Mouse (Mus musculus) liver, embryonic 11.5 days (tissue): ENCODE data around the gene Foxk2. TPM values are rescaled to one million over a fixed set of nuclear protein-coding genes. Genes with fewer than 3 reads are reported as not detected.

Source experiments
- ATAC-seq: fragments of 200-750 bp; cut with Nextera tagmentation; replicated peaks from 2 replicates; pipeline ENCODE4 v1.8.0; 2017; ENCODE audit warnings: moderate number of reproducible peaks, mild to moderate bottlenecking, moderate TSS enrichment, moderate library complexity; ENCODE audit not compliant: low FRiP score
- DNase-seq: peaks from one replicate; pipeline ENCODE4 v3.0.0-alpha.2; 2017; ENCODE audit warnings: low spot score
- H3K27ac ChIP-seq: fragments of 300-500 bp; sonication (generic); 2 replicates; pipeline ENCODE4 v1.5.1; 2014; ENCODE audit warnings: mild to moderate bottlenecking, low read depth, low read length, control low read depth
- H3K27me3 ChIP-seq: fragments of 300-500 bp; sonication (generic); replicated peaks from 2 replicates; pipeline ENCODE4 v1.6.1; 2014; ENCODE audit warnings: low read length, mixed read lengths; ENCODE audit not compliant: control insufficient read depth, insufficient read depth
- H3K36me3 ChIP-seq: fragments of 300-500 bp; sonication (generic); 2 replicates; pipeline ENCODE4 v1.6.1; 2014; ENCODE audit warnings: mild to moderate bottlenecking, low read length, moderate library complexity, mixed read lengths; ENCODE audit not compliant: control insufficient read depth, insufficient read depth
- H3K4me1 ChIP-seq: fragments of 300-500 bp; sonication (generic); replicated peaks from 2 replicates; pipeline ENCODE4 v1.6.1; 2014; ENCODE audit warnings: low read length, mixed read lengths; ENCODE audit not compliant: control insufficient read depth, insufficient read depth
- H3K4me2 ChIP-seq: fragments of 300-500 bp; sonication (generic); 2 replicates; pipeline ENCODE4 v1.6.1; 2014; ENCODE audit warnings: mild to moderate bottlenecking, control low read depth, moderate library complexity
- H3K4me3 ChIP-seq: fragments of 300-500 bp; sonication (generic); 2 replicates; pipeline ENCODE4 v1.5.1; 2014; ENCODE audit warnings: low read depth, low read length, control low read depth
- H3K9ac ChIP-seq: fragments of 300-500 bp; sonication (generic); 2 replicates; pipeline ENCODE4 v1.6.1; 2014; ENCODE audit warnings: low read depth, low read length, control low read depth
- H3K9me3 ChIP-seq: fragments of 300-500 bp; sonication (generic); 2 replicates; pipeline ENCODE4 v1.6.1; 2016; ENCODE audit warnings: low read length, inconsistent platforms, mixed read lengths; ENCODE audit not compliant: control insufficient read depth
- WGBS: fragments of 180-500 bp; shearing (Covaris S2); extraction: QIAGEN DNeasy Blood & Tissue Kit; methylation state at CpG from one replicate; pipeline ENCODE4 v1.1.7; 2014; 5-methylcytosine and 5-hydroxymethylcytosine counted together
- polyA plus RNA-seq: library from polyadenylated mRNA; unstranded; fragments of >200 nt; fragmentation: Nextera tagmentation; extraction: Ambion mirVana; gene quantifications from 2 replicates; pipeline ENCODE4 v1.2.1, GENCODE M21; 2014

The Foxk2 gene
- 9.3 and 10.7 TPM in 2 replicates for polyA plus RNA-seq

- DNase-seq, result peak; percentile 83
- H3K27ac ChIP-seq, result peak within 1 kb of the TSS; percentile 94
- peaks cover 12% of the 10 kb centered on the region for H3K4me1 ChIP-seq
- H3K27me3 ChIP-seq, result no peaks in the 10 kb centered on the region
- H3K9me3 ChIP-seq, result no peaks in the 10 kb centered on the region
- H3K4me3 ChIP-seq, result peak within 1 kb of the TSS; percentile 99
- peak; percentile 96 for ATAC-seq
- H3K36me3 ChIP-seq, result peaks cover 20% of the 10 kb centered on the region
- peak within 1 kb of the TSS; percentile 93 for H3K9ac ChIP-seq
- peak within 1 kb of the TSS; percentile 95 for H3K4me2 ChIP-seq
- WGBS, result under 1% methylated on average over 65 of the region's 91 CpGs
Measured at GRCm38 (mm10) chr11:121259160-121260100, at the start of gene Foxk2. TSS of gene Foxk2 (plus strand) at chr11:121259990.

- H3K4me2 ChIP-seq, result no peak overlapping the region
- ATAC-seq (no peak), DNase-seq (no peak)
- H3K4me3 ChIP-seq, result no peak overlapping the region
- H3K4me1 ChIP-seq, result no peaks in the 10 kb centered on the region
- H3K36me3 ChIP-seq, result peaks cover 19% of the 10 kb centered on the region
- no peak overlapping the region for H3K9ac ChIP-seq
- H3K27ac ChIP-seq, result no peak overlapping the region
- H3K9me3 ChIP-seq, result no peaks in the 10 kb centered on the region
- WGBS, result 91% methylated on average over 3 of the region's 3 CpGs
- H3K27me3 ChIP-seq, result no peaks in the 10 kb centered on the region
Measured at GRCm38 (mm10) chr11:121216831-121217230, 43.0 kb upstream of the Foxk2 start.

- no peaks in the 10 kb centered on the region for H3K4me1 ChIP-seq
- no peak overlapping the region for H3K27ac ChIP-seq
- no peak overlapping the region for H3K4me3 ChIP-seq
- H3K9ac ChIP-seq, result no peak overlapping the region
- no peaks in the 10 kb centered on the region for H3K27me3 ChIP-seq
- no peak for ATAC-seq
- peaks cover 43% of the 10 kb centered on the region for H3K36me3 ChIP-seq
- H3K9me3 ChIP-seq, result no peaks in the 10 kb centered on the region
- no peak for DNase-seq
- 90% methylated on average over 11 of the region's 11 CpGs for WGBS
- no peak overlapping the region for H3K4me2 ChIP-seq
Measured at GRCm38 (mm10) chr11:121219776-121220175, 40.0 kb upstream of the Foxk2 start.

- Histone ChIP-seq H3K36me3 (peaks cover 51% of the 10 kb centered on the region), H3K27ac (no peak overlapping the region), H3K9ac (no peak overlapping the region), H3K27me3 (no peaks in the 10 kb centered on the region), H3K4me3 (no peak overlapping the region), H3K4me2 (no peak overlapping the region), H3K4me1 (no peaks in the 10 kb centered on the region), H3K9me3 (no peaks in the 10 kb centered on the region)
- ATAC-seq (no peak), DNase-seq (no peak)
- WGBS, result 90% methylated on average over 5 of the region's 5 CpGs
Measured at GRCm38 (mm10) chr11:121220771-121221170, 39.0 kb upstream of the Foxk2 start.

- H3K4me1 ChIP-seq, result no peaks in the 10 kb centered on the region
- WGBS, result 83% methylated on average over 6 of the region's 6 CpGs
- H3K27ac ChIP-seq, result no peak overlapping the region
Measured at GRCm38 (mm10) chr11:121221321-121222010, 38.3 kb upstream of the Foxk2 start.

GRCm38 (mm10) chr11:121228129-121229017, 31.4 kb upstream of the Foxk2 start:
- 21% methylated on average over 21 of the region's 21 CpGs for WGBS
- DNase-seq, result no peak

More at GRCm38 (mm10) chr11:121221321-121222010, 38.3 kb upstream of the Foxk2 start:
- Histone ChIP-seq H3K27me3 (no peaks in the 10 kb centered on the region), H3K9me3 (no peaks in the 10 kb centered on the region), H3K4me2 (no peak overlapping the region), H3K4me3 (no peak overlapping the region), H3K9ac (no peak overlapping the region), H3K36me3 (peaks cover 53% of the 10 kb centered on the region)
- ATAC-seq, result no peak
- DNase-seq, result no peak

GRCm38 (mm10) chr11:121229018-121229439, 30.8 kb upstream of the Foxk2 start, which contains the start of gene Cybc1:
TSS of gene Cybc1 (minus strand) at chr11:121229322.
- Histone ChIP-seq H3K4me3 (peak within 1 kb of the TSS; percentile 84), H3K9ac (peak within 1 kb of the TSS; percentile 83), H3K4me2 (peak within 1 kb of the TSS; percentile 91), H3K4me1 (peaks cover 32% of the 10 kb centered on the region), H3K27ac (peak within 1 kb of the TSS; percentile 81), H3K27me3 (no peaks in the 10 kb centered on the region), H3K36me3 (peaks cover 17% of the 10 kb centered on the region), H3K9me3 (no peaks in the 10 kb centered on the region)
- ATAC-seq, result peak; percentile 90
- DNase-seq, result peak; percentile 79
- under 1% methylated on average over 23 of the region's 23 CpGs for WGBS

More at GRCm38 (mm10) chr11:121228129-121229017, 31.4 kb upstream of the Foxk2 start:
- Histone ChIP-seq H3K9ac (peak overlapping the region; percentile 83), H3K27ac (peak overlapping the region; percentile 81), H3K36me3 (peaks cover 23% of the 10 kb centered on the region), H3K4me3 (peak overlapping the region; percentile 84), H3K9me3 (no peaks in the 10 kb centered on the region), H3K27me3 (no peaks in the 10 kb centered on the region), H3K4me2 (peak overlapping the region; percentile 91), H3K4me1 (peaks cover 32% of the 10 kb centered on the region)
- ATAC-seq, result 0 out of 2 replicates have a peak, but pooled peaks have one; percentile 3

- WGBS, result 70% methylated on average over 4 of the region's 4 CpGs
- H3K9me3 ChIP-seq, result no peaks in the 10 kb centered on the region
- ATAC-seq, result no peak
- no peak for DNase-seq
- no peak overlapping the region for H3K4me2 ChIP-seq
- H3K36me3 ChIP-seq, result no peaks in the 10 kb centered on the region; the same call in 1 of the 2 replicates
- H3K9ac ChIP-seq, result no peak overlapping the region
- no peaks in the 10 kb centered on the region for H3K27me3 ChIP-seq
- peak overlapping the region; percentile 80; the same call in 1 of the 2 replicates for H3K27ac ChIP-seq
- peaks cover 43% of the 10 kb centered on the region for H3K4me1 ChIP-seq
- H3K4me3 ChIP-seq, result no peak overlapping the region
Measured at GRCm38 (mm10) chr11:121231191-121231590, 28.6 kb upstream of the Foxk2 start.
